Mouse (Mus musculus): ENCODE results near the gene Ms4a4d. TPM values are rescaled to one million over a fixed set of nuclear protein-coding genes. Genes with fewer than 3 reads are reported as not detected.
"Not testable (repeated sequence)": the region's sequence is repeated elsewhere in the genome, so short reads cannot be mapped to it uniquely, and the experiment has no call there.

Ms4a4d gene
- 0.50 TPM in 1 of 2 replicates, not detected in the other for polyA plus RNA-seq (2015; fragmentation: Nextera tagmentation; extraction: Ambion mirVana)

DNA sequence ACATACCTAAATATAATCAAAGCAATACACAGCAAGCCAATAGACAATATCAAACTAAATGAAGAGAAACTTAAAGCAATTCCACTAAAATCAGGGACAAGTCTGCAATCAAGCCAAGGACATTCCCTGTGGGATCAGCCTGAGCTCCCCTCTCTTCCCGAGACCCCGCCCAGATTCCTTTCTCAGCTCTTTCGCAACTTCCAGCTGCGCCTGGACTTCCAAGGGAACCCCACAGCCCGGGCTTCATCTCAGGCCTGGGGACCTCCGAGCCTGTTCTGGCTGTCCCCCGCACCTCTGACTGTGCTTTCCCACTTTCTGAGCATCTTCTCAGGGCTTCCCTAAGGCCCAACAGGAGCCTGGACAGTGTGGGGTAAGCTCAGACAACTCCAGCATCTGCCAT is at the start of gene Ms4a4d:
Ms4a4d (plus strand) TSS at position 209 of the 400 bp plus-strand sequence.
- H3K27ac ChIP-seq (replicated peaks), result no peak within 1 kb of the TSS
- 23% methylated on average over 7 of the region's 7 CpGs for WGBS
- H3K9me3 ChIP-seq (replicated peaks), result no peaks in the 10 kb centered on the region
- no peak for ATAC-seq (ENCODE audit: low FRiP score)
- no peak within 1 kb of the TSS for H3K4me3 ChIP-seq (replicated peaks)
- H3K36me3 ChIP-seq, result no peaks in the 10 kb centered on the region
- no peak within 1 kb of the TSS for H3K9ac ChIP-seq (replicated peaks)
- no peak within 1 kb of the TSS for H3K4me2 ChIP-seq
- H3K27me3 ChIP-seq (replicated peaks), result no peaks in the 10 kb centered on the region
- H3K4me1 ChIP-seq, result no peaks in the 10 kb centered on the region

DNA sequence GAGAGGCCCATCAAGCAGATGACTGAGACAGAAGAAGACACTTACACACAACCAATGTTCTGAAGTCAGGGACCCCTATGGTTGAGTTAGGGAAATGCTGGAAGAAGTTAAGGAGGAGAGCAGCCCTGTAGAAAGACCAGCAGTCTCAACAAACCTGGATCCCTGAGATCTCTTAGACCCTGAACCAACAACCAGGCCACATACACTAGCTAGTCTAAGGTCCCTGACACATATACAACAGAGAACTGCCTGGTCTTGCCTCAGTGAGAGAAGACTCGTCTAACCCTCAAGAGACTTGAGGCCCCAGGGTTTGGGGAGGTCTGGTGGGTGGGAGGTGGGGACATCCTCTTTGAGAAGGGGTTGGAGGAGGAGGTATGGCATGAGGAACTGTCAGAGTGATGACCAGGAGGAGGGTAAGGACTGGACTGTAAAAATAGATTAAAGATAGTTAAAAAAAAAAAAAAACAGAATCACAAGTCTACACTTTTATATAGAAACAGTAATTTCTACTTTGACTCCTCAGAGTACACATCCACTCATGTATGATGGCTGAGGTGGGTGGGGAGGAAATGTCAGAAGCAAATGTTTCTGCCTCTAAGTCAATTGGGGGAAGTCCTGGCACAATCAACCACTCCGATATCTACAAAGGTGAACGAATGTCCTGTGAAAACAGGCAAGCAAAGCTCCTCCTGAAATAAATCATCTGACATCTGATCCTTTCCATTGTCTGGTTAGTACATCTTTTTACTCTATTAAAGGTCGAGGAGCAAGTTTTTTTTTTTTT is 45.0 kb upstream of the Ms4a4d start:
- Histone ChIP-seq H3K4me2 (no peak overlapping the region), H3K9me3 (replicated peaks) (no peaks in the 10 kb centered on the region), H3K27ac (replicated peaks) (no peak overlapping the region), H3K36me3 (no peaks in the 10 kb centered on the region), H3K27me3 (replicated peaks) (no peaks in the 10 kb centered on the region), H3K4me1 (no peaks in the 10 kb centered on the region), H3K9ac (replicated peaks) (no peak overlapping the region), H3K4me3 (replicated peaks) (no peak overlapping the region)
- WGBS, result 80% methylated on average over 4 of the region's 4 CpGs
- no peak for ATAC-seq (ENCODE audit: low FRiP score)

GRCm38 (mm10) chr19:11492671-11493070 is 43.9 kb upstream of the Ms4a4d start:
- H3K27ac ChIP-seq (replicated peaks), result no peak overlapping the region
- H3K9ac ChIP-seq (replicated peaks), result no peak overlapping the region
- H3K4me2 ChIP-seq, result no peak overlapping the region
- H3K36me3 ChIP-seq, result no peaks in the 10 kb centered on the region
- 89% methylated on average over 1 of the region's 1 CpGs for WGBS
- no peak overlapping the region for H3K4me3 ChIP-seq (replicated peaks)
- no peak for ATAC-seq (ENCODE audit: low FRiP score)
- H3K27me3 ChIP-seq (replicated peaks), result no peaks in the 10 kb centered on the region
- H3K4me1 ChIP-seq, result no peaks in the 10 kb centered on the region
- H3K9me3 ChIP-seq (replicated peaks), result no peaks in the 10 kb centered on the region

DNA sequence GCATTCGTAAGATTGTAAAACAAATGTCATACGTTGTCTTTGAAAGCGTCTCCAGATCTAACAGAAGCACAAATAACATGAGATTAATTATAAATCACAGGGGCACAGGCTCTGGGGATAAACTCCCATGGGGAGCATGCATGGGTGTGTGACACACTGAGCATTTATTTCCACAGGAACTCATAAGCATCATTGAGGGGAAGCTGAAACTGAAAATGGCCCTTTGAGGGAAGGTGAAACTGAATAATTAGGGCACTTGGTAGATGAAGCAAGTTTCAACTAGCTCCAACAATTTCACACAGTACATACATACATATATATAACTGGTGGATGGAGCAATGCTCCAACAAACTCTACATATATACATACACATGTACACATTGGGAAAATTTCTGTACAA is 42.1 kb upstream of the Ms4a4d start:
- H3K27ac ChIP-seq (replicated peaks), result no peak overlapping the region
- no peak overlapping the region for H3K9ac ChIP-seq (replicated peaks)
- H3K36me3 ChIP-seq, result no peaks in the 10 kb centered on the region
- H3K4me1 ChIP-seq, result no peaks in the 10 kb centered on the region
- 85% methylated on average over 3 of the region's 3 CpGs for WGBS
- H3K4me3 ChIP-seq (replicated peaks), result no peak overlapping the region
- no peaks in the 10 kb centered on the region for H3K27me3 ChIP-seq (replicated peaks)
- no peak overlapping the region for H3K4me2 ChIP-seq
- no peak for ATAC-seq (ENCODE audit: low FRiP score)
- no peaks in the 10 kb centered on the region for H3K9me3 ChIP-seq (replicated peaks)

DNA sequence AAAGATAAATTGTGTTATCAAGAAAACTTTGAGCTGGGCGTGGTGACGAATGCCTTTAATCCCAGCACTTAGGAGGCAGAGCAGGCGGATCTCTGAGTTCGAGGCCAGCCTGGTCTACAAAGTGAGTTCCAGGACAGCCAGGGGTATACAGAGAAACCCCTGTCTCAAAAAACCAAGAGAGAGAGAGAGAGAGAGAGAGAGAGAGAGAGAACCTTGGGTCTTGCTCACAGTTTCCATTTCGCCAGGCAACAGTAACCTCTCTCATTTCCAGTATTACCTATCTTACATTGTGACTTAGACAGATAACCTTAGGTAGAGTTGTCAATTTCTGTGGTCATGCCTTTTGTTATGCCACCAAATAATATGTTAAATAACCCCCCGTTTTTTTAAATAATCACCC is 40.2 kb upstream of the Ms4a4d start:
- ATAC-seq (ENCODE audit: low FRiP score), result no peak
- no peaks in the 10 kb centered on the region for H3K9me3 ChIP-seq (replicated peaks)

GRCm38 (mm10) chr19:11497300-11497699 is 39.3 kb upstream of the Ms4a4d start:
- H3K36me3 ChIP-seq; H3K9me3 ChIP-seq (replicated peaks); H3K4me2 ChIP-seq; H3K27ac ChIP-seq (replicated peaks); H3K27me3 ChIP-seq (replicated peaks); H3K4me3 ChIP-seq (replicated peaks); ATAC-seq (ENCODE audit: low FRiP score); H3K4me1 ChIP-seq; H3K9ac ChIP-seq (replicated peaks): not testable (repeated sequence)
- 86% methylated on average over 1 of the region's 1 CpGs for WGBS

More for the DNA sequence above, 40.2 kb upstream of the Ms4a4d start:
- Histone ChIP-seq H3K27me3 (replicated peaks) (no peaks in the 10 kb centered on the region), H3K27ac (replicated peaks) (no peak overlapping the region), H3K4me2 (no peak overlapping the region), H3K9ac (replicated peaks) (no peak overlapping the region), H3K4me3 (replicated peaks) (no peak overlapping the region), H3K36me3 (no peaks in the 10 kb centered on the region), H3K4me1 (no peaks in the 10 kb centered on the region)
- WGBS, result 89% methylated on average over 6 of the region's 6 CpGs

DNA sequence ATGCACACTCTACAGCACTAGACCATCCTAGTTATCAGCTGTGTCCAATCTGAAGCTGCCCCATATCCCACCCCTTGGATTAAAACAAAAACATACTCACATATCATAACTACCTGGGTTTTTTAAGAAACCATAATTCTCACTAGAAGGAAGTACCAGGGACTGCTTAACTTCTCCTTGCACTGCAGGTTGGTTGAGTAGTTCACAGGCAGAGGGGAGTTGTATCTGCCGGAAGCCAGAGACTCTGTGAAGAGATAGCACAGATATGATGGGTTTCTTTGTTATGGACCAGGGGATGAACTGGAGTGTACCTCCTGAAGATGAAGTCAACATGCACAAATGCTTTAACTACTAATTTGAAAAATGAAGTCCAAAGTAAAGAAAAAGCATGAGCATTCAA is 35.8 kb upstream of the Ms4a4d start:
- Histone ChIP-seq H3K4me2 (no peak overlapping the region), H3K9me3 (replicated peaks) (no peaks in the 10 kb centered on the region), H3K4me1 (no peaks in the 10 kb centered on the region), H3K36me3 (no peaks in the 10 kb centered on the region), H3K27ac (replicated peaks) (no peak overlapping the region), H3K4me3 (replicated peaks) (no peak overlapping the region), H3K9ac (replicated peaks) (no peak overlapping the region), H3K27me3 (replicated peaks) (no peaks in the 10 kb centered on the region)
- no peak for ATAC-seq (ENCODE audit: low FRiP score)
- WGBS, result 91% methylated on average over 1 of the region's 1 CpGs

GRCm38 (mm10) chr19:11501326-11501725 is 35.3 kb upstream of the Ms4a4d start:
- Histone ChIP-seq H3K27ac (replicated peaks) (no peak overlapping the region), H3K9ac (replicated peaks) (no peak overlapping the region), H3K4me3 (replicated peaks) (no peak overlapping the region), H3K27me3 (replicated peaks) (no peaks in the 10 kb centered on the region), H3K4me1 (no peaks in the 10 kb centered on the region), H3K9me3 (replicated peaks) (no peaks in the 10 kb centered on the region), H3K36me3 (no peaks in the 10 kb centered on the region), H3K4me2 (no peak overlapping the region)
- ATAC-seq (ENCODE audit: low FRiP score), result no peak
- WGBS, result 91% methylated on average over 4 of the region's 4 CpGs

DNA sequence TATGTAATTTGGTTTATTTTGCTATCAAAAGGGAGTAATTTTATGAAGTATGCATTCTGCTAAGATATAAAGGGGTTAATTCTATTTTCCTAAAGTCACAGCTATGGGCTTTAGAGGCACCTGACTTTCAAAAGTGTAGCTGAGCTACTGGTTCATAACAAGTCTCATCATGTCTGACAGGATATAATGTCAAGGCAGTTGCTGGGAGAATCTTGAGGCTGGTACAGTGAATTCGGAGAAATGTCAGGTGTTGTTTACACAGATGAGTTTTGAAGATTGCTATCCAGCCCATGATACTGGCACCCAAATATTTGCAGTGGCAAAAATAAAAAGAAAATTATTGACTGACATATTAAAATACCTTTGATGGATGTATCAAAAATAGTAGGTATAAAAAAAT is 31.7 kb upstream of the Ms4a4d start:
- H3K4me3 ChIP-seq (replicated peaks), result no peak overlapping the region
- no peak overlapping the region for H3K27ac ChIP-seq (replicated peaks)
- H3K4me1 ChIP-seq, result no peaks in the 10 kb centered on the region
- no peak overlapping the region for H3K9ac ChIP-seq (replicated peaks)
- H3K9me3 ChIP-seq (replicated peaks), result no peaks in the 10 kb centered on the region
- H3K27me3 ChIP-seq (replicated peaks), result no peaks in the 10 kb centered on the region
- H3K4me2 ChIP-seq, result no peak overlapping the region
- no peaks in the 10 kb centered on the region for H3K36me3 ChIP-seq
- no peak for ATAC-seq (ENCODE audit: low FRiP score)
- 95% methylated on average over 1 of the region's 1 CpGs for WGBS

- Histone ChIP-seq H3K27ac (replicated peaks) (no peak overlapping the region), H3K4me2 (no peak overlapping the region), H3K9me3 (replicated peaks) (no peaks in the 10 kb centered on the region), H3K4me1 (no peaks in the 10 kb centered on the region), H3K4me3 (replicated peaks) (no peak overlapping the region), H3K9ac (replicated peaks) (no peak overlapping the region), H3K27me3 (replicated peaks) (no peaks in the 10 kb centered on the region), H3K36me3 (no peaks in the 10 kb centered on the region)
- 88% methylated on average over 1 of the region's 1 CpGs for WGBS
- ATAC-seq (ENCODE audit: low FRiP score), result no peak
These were observed 23.1 kb upstream of the Ms4a4d start for GRCm38 (mm10) chr19:11513458-11513857.

GRCm38 (mm10) chr19:11516246-11516645 is 20.4 kb upstream of the Ms4a4d start, which contains the start of gene Ms4a6b:
TSS of gene Ms4a6b (plus strand) at chr19:11516512.
- no peak for ATAC-seq (ENCODE audit: low FRiP score)
- no peaks in the 10 kb centered on the region for H3K36me3 ChIP-seq
- H3K4me1 ChIP-seq, result no peaks in the 10 kb centered on the region
- H3K4me2 ChIP-seq, result no peak within 1 kb of the TSS
- no peaks in the 10 kb centered on the region for H3K9me3 ChIP-seq (replicated peaks)
- no peak within 1 kb of the TSS for H3K27ac ChIP-seq (replicated peaks)
- H3K27me3 ChIP-seq (replicated peaks), result no peaks in the 10 kb centered on the region
- no peak within 1 kb of the TSS for H3K9ac ChIP-seq (replicated peaks)
- no peak within 1 kb of the TSS for H3K4me3 ChIP-seq (replicated peaks)

- Histone ChIP-seq H3K27me3 (replicated peaks) (no peaks in the 10 kb centered on the region), H3K27ac (replicated peaks) (no peak overlapping the region), H3K9me3 (replicated peaks) (no peaks in the 10 kb centered on the region), H3K36me3 (no peaks in the 10 kb centered on the region), H3K4me1 (no peaks in the 10 kb centered on the region), H3K9ac (replicated peaks) (no peak overlapping the region), H3K4me2 (no peak overlapping the region), H3K4me3 (replicated peaks) (no peak overlapping the region)
- 80% methylated on average over 4 of the region's 4 CpGs for WGBS
- no peak for ATAC-seq (ENCODE audit: low FRiP score)
These were observed 19.8 kb upstream of the Ms4a4d start for GRCm38 (mm10) chr19:11516845-11517244.
